ENCODE assay signal across 24 mouse cellular contexts in genomic region chr13:99669987-99670534, GRCm38 (mm10).
DNase-seq lines count a peak whose midpoint lies in the region; ATAC-seq lines count a peak whose summit lies in the region.
"Had no signal": no experiment of that assay in that cellular context is flagged by ENCODE, and none has a peak within 500 bp of the region (broad histone marks: within the 10 kb centered on the region; RNA-seq: fewer than 3 reads in every experiment).

No protein-coding gene starts in this region.

- peaks cover 7% of the 10 kb centered on the region; the same call in 1 of the 2 replicates for H3K4me1 ChIP-seq in heart, embryonic 16.5 days (ENCODE audit: control insufficient read depth, insufficient read depth, low read length)
- H3K4me1 ChIP-seq: stomach, embryonic 15.5 days had no signal

- H3K9me3 ChIP-seq in heart, embryonic 16.5 days (replicated peaks; ENCODE audit: control insufficient read depth, low read length) = no peaks in the 10 kb centered on the region
- H3K9me3 ChIP-seq: embryonic facial prominence, embryonic 13.5 days; forebrain, embryonic 12.5 days; hindbrain, embryonic 15.5 days; liver, embryonic 13.5 days; midbrain, embryonic 13.5 days; stomach, embryonic 15.5 days had no signal

- no peak overlapping the region for H3K9ac ChIP-seq in heart, embryonic 16.5 days (ENCODE audit: low read length)
- H3K9ac ChIP-seq: embryonic facial prominence, embryonic 13.5 days; forebrain, embryonic 12.5 days; hindbrain, embryonic 15.5 days; liver, embryonic 13.5 days; lung, embryonic 14.5 days; midbrain, embryonic 13.5 days; stomach, embryonic 15.5 days had no signal

- H3K27ac ChIP-seq in heart, embryonic 16.5 days (ENCODE audit: low read length) = no peak overlapping the region
- H3K27ac ChIP-seq: embryonic facial prominence, embryonic 13.5 days; forebrain, embryonic 12.5 days; gastrocnemius, adult 2 months; hindbrain, embryonic 15.5 days; liver, embryonic 13.5 days; midbrain, embryonic 13.5 days; stomach, embryonic 15.5 days had no signal

- no peaks in the 10 kb centered on the region for H3K27me3 ChIP-seq in heart, embryonic 16.5 days (ENCODE audit: control insufficient read depth, insufficient read depth, low read length)
- H3K27me3 ChIP-seq: embryonic facial prominence, embryonic 13.5 days; hindbrain, embryonic 15.5 days; liver, embryonic 13.5 days; midbrain, embryonic 13.5 days; stomach, embryonic 15.5 days had no signal

- DNase-seq in heart, adult 11 months = peak; percentile 91
- no peak for DNase-seq in heart, adult 9 months (ENCODE audit: low spot score in 2 of 2)
- DNase-seq in heart, adult 18-20 months = no peak
- peak; percentile 89 for DNase-seq in adrenal gland, adult 2 months
- peak; percentile 35 for DNase-seq in brain, adult 2 months (ENCODE audit: low read depth, low spot score)
- DNase-seq in frontal cortex, postnatal 25 days (ENCODE audit: low spot score in 2 of 2) = no peak
- DNase-seq: cerebellum, adult 8-10 months; cerebellum, postnatal 36 days; embryo, embryonic 11 days; gastrocnemius, adult 2 months; kidney, adult 8-10 months; kidney, postnatal 14 days; liver, embryonic 13.5 days; lung, embryonic 14.5 days; thymus, adult 2 months; thymus, postnatal 4 days had no signal

- peak; percentile 32; the same call in 1 of the 2 replicates for ATAC-seq in heart, embryonic 16.5 days (replicated peaks; ENCODE audit: extremely low read depth, insufficient read depth, low FRiP score)
- no peak for ATAC-seq in megakaryocyte-erythroid progenitor cell, adult 5-6 weeks (replicated peaks; ENCODE audit: low FRiP score, low TSS enrichment, poor library complexity, severe bottlenecking)
- ATAC-seq: midbrain, embryonic 13.5 days had no signal

- H3K36me3 ChIP-seq in heart, embryonic 16.5 days (ENCODE audit: control insufficient read depth, insufficient read depth) = no peaks in the 10 kb centered on the region
- H3K36me3 ChIP-seq: embryonic facial prominence, embryonic 13.5 days; forebrain, embryonic 12.5 days; hindbrain, embryonic 15.5 days; liver, embryonic 13.5 days; midbrain, embryonic 13.5 days; stomach, embryonic 15.5 days had no signal

- H3K4me2 ChIP-seq in heart, embryonic 16.5 days (ENCODE audit: low read depth, low read length) = no peak overlapping the region
- H3K4me2 ChIP-seq: embryonic facial prominence, embryonic 13.5 days; forebrain, embryonic 12.5 days; hindbrain, embryonic 15.5 days; liver, embryonic 13.5 days; lung, embryonic 14.5 days; midbrain, embryonic 13.5 days; stomach, embryonic 15.5 days had no signal

- no peak overlapping the region for H3K4me3 ChIP-seq in heart, embryonic 16.5 days (ENCODE audit: low read length)
- H3K4me3 ChIP-seq: embryonic facial prominence, embryonic 13.5 days; erythroblast, embryonic 14.5 days; forebrain, embryonic 12.5 days; gastrocnemius, adult 2 months; hindbrain, embryonic 15.5 days; liver, embryonic 13.5 days; midbrain, embryonic 13.5 days; stomach, embryonic 15.5 days had no signal

- 55% methylated on average over 8 of the region's 8 CpGs for WGBS in heart, embryonic 16.5 days

Comparison
In these comparisons a context has a peak if more than half of its experiments do, and no peak if none do; other contexts are left out.
1. DNase-seq: peak in heart, adult 11 months (single experiment), adrenal gland, adult 2 months (single experiment) and brain, adult 2 months (single experiment); none in heart, adult 9 months (0 of 2), heart, adult 18-20 months (0 of 2) and frontal cortex, postnatal 25 days (0 of 2).